Mouse (Mus musculus): ENCODE measurements around the gene Atp1a3.

Atp1a3 gene

DNA sequence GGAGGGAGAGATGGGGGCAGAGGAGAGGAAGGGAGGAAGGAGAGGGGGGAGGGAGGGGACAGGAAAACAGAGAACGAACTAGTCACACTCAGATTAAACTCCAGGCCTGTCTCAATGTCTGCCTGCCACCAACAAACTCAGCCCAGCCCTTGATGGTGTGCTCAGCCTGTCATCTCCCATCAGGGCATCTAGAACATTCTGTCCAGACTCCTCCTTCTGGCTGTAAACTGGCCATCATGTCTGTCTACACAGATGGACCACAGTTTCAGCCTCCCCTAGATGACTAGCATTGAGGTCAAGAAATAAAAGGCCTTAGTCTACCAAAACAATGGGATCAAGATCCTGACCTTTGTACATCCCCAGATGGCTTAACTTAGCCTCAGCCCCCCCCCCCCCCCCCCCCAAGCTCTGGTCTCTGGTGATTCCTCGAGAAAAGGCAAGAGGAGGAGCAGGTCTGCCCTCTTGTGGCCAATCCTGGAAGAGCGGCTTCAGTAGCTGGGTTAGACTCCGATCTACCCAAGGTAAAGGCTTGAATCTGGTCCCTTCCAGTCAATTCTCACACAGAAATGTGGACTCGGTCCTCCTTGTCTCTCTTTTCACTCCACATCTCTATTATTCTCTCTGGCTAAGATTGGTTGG is 40.7 kb downstream of the Atp1a3 start:
- DNase-seq (ENCODE audit: low read depth, low spot score) = peak; percentile 63

DNA sequence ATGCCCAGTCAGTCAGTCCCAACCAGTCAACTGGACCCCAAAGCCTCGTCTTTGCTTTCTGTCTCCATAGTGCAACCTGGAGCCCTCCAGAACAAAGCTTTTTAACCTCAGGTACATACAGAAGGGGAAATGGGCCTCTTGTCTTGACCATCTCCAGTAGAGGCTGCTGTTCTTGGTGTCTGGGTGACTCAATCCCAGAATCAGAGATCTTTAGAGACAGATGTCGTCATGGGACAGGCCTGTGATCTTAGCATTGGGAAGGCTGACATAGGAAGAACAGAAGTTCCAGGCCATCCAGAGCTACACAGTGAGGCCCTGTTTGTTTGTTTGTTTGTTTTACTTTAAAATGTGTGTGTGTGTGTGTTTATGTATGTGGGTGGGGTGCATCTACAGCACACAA is 41.5 kb downstream of the Atp1a3 start:
- no peak for DNase-seq (ENCODE audit: low read depth, low spot score)

DNA sequence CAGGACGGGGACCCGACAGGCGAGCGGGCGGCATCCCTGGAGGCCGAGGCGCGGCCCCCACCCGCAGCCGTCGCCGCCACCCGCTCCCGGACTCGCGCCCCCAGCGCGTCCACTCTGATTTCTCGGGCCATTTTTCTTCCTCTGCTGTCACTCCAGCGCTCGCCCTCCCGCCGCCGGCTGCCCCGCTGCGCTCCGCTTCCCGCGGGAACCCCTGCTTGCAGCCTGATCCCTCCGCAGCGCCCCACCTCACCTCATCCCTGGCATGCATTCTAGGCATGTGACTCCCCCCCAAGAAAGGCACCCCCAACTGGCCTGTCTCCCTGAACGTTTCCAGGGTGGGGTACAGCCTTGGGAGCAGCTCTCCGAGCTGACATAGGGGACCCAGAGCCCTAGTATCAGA is 50.5 kb downstream of the Atp1a3 start:
- DNase-seq (ENCODE audit: low read depth, low spot score) = no peak

DNA sequence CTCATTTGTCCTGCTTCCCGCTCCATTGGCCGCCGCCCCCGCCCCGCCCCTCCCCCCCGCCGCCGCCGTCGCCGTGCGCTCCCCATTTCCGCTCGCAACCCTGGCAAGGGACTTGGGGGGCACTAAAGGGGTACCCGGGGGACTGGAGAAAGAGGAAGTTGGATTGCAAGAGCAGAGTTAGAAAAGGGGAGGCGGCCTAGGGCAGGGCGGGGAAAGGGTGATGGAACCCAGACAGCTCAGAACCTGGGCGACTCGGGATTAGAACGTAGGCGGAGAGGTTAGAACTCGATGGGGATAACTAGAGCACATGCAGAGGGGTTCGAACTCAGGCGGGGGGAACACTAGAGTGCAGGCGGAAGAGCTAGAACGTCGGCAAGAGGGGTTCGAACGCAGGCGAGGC is 51.3 kb downstream of the Atp1a3 start:
- DNase-seq (ENCODE audit: low read depth, low spot score) = no peak

DNA sequence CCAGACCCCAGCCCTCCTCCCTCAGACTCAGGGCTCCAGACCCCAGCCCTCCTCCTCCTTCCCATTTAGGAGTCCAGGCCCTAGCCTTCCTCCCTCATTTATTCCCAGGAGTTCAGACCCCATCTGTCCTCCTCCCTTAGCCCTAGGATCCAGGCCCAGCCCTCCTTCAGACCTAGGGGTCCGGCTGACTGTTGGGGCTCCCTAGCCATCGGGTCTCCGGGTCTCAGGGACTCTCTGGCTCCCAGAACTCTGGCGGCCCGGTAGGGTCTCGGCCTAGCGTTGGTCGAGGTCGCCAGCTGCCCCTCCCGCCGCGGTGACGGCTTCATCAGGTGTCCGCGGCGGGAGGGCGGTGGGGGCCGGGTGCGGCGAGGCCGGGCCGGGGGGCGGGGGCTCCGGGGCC is 51.8 kb downstream of the Atp1a3 start:
- no peak for DNase-seq (ENCODE audit: low read depth, low spot score)

DNA sequence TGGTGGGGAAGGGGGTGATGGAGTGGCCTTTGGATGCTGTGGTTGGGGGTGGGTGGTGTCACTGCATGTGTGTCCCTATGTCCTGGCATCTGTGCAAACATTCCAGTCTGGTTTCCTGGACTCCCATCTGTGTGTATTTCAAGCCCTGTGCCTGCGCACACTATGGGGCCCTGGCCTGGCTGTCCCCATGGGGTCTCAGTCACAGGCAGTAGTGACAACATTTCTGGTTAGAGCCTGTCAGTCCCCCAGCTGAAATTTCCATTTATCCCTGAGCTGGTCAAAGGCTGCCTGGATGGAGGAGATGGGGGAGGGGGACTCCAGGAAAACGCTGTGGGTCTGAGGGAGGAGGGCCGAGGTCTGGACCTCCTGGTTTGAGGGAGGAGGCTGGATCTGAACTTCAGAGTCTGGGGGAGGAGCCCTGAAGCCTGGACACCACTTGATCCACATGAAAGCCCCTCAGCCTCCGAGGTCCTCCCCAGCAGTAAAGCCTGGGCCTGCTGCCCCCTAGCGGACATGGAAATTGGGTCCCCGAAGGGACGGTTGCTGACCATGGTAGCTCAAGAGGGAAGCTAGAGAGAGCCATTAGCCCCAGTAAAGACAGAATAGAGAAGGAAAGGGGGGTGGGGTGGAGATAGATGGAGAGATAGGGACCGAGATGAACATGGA is 55.7 kb downstream of the Atp1a3 start:
- peak; percentile 30 for DNase-seq (ENCODE audit: low read depth, low spot score)

DNA sequence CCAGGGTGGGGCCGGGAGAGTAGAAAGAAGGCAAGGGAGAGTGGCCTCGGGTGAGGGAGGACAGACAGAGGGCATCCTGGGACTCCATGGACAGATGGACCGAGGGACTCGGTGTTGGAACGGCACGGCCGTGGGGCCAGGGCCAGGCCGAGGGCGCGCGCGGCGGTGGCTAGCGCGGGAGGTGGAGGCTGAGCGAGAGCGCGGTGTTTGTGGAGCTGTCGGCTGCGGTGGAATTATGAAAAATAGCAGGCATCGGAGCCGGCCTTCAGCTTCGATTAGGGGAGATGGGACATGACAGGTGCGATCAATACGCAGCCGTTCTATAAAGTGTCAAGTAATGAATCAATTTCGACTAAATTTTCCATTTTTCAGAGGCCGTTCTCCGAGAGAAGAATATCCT is 57.0 kb downstream of the Atp1a3 start:
- no peak for DNase-seq (ENCODE audit: low read depth, low spot score)

DNA sequence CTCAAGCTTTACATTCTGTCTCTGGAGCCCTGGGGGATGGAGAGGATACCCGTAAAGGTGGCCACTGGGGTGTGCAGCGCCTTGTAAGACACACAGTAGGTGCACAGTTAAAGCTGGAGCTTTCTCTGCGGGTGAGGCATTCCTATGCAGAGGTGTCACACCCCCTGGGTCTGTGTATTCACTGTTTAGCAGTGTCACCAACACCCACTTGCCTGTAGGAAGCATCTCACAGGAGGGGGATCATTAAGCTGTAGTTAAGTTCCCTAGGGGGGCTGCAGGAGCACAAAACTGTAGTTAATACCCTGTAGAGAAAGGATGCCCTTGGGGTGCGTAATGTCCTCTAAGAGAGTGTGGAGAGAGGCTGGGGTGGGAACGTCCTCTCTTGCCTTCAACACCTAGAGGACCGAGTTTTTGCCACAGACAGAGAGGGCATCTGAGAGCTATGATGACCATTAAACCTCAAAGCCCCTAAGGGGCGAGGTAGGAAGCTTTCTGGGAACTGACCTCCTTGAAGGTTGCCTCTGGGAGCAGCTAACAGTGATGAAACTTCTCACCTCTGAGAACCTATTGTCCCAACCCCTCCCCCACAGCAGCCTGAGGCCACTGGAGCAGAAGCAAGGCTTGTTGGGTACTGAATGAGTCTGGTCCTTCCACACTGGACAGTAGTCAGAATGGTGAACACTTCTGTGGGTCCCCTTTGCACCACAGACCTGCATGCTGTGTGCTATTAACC is 58.3 kb downstream of the Atp1a3 start:
- DNase-seq (ENCODE audit: low read depth, low spot score) = no peak

DNA sequence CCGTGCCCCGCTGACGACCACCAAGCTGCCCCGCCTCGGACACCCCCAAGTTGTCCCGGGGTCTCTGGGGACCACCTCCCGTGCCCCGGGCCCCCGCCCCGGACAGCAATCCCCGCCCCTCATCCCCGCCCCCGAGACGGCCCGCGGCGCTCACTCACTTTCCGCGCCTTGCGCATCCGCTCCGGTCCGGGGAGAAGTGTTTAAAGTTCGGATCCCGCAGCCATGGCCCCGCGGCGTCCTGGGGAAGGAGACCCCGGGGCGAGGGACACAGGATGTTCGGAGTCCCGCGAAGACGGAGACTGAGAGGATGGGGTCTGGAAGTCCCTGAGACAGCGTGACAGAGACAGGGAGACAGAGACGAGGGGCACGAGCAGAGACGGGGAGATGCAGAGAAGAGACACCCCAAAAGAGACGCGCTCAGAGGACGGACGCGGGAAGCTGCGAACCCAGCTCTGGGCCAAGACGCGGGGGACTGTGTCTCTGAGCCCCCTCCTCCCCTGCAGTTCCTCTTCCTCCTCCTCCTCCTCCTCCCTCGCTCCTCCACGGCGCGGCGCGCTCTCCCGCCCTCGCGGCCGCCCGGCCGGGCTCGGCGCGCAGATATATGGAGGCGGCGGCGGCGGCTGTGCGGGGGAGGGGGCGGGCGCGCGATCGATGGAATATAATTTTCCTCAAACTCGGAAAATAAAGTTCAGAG is 61.4 kb downstream of the Atp1a3 start, which contains the start of gene Gm4881:
Gene Gm4881 (minus strand): TSS at position 238 of the 694 bp plus-strand sequence.
- no peak for DNase-seq (ENCODE audit: low read depth, low spot score)

DNA sequence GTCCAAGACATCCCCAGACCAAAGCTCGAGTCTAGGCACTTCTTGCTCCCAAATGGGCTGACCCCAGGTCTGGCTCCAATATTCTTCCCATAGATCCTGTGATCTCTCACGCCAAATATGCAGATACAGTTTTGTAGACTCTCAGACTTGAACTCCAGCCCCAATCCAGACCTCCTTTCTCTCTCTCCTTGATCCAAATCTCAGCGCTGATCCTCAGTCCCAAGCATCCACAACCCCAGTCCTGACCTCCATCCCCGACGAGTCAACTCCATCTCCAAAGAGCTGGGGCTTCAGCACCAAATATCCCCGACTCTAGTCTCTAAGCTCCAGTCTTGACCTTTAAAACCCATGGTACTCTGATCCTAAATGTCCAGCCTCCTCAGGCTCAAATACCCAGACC is 62.1 kb downstream of the Atp1a3 start:
- DNase-seq (ENCODE audit: low read depth, low spot score) = no peak

DNA sequence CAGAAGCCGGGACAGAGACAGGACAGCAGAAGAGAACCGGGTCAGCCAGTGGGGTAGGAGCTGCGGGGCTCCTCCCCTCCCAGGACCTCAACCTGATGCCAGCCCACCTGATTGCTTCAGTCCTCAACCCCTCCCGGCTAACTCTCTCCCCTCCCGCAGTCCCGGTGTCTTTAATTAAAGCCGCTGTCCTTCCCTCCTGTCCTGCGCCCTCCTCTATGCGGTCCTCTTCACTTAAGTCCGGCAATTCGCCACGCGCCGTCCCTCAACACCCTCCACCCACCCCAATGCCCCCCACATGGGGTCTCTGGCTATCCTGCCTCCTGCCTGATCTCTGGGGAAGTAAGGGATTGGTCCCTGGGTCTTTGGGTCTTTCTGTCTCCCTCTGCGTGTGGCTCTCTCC is 74.1 kb downstream of the Atp1a3 start:
- DNase-seq (ENCODE audit: low read depth, low spot score) = no peak

DNA sequence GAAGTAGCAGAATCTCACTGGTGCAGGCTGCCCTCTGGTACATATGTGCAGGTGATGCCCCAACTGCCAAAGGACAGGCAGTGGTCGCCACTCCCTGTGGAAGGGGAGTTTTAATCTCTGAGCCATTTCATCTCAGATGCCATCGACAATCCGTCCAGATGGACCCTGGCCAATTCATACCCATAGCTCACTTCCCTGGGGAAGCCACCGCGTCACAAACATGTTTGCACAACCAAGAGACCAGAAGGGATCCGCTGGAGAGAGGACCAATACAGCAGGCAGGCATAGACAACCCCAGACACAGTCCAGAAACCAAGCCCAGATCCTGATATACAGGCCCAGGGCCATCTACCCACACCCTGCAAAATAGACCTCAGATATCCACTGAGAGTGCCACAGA is 75.3 kb downstream of the Atp1a3 start:
- DNase-seq (ENCODE audit: low read depth, low spot score) = no peak

Measured in retina, adult 2 months (tissue).